Mouse (Mus musculus): ENCODE results near the gene Amz2. TPM values are rescaled to one million over a fixed set of nuclear protein-coding genes. Genes with fewer than 3 reads are reported as not detected.
A peak's percentile ranks its signal among the peaks of the same experiment; 100 is the strongest.

The Amz2 gene
- 46.8 and 49.0 TPM in 2 replicates for polyA plus RNA-seq (2014; fragmentation: Nextera tagmentation; extraction: Ambion mirVana)

- Histone ChIP-seq H3K4me1 (ENCODE audit: control insufficient read depth, insufficient read depth, low read length) (peaks cover 7% of the 10 kb centered on the region), H3K4me3 (ENCODE audit: low read depth, low read length) (peak within 1 kb of the TSS; percentile 48), H3K27ac (ENCODE audit: low read depth, low read length) (peak within 1 kb of the TSS; percentile 71), H3K4me2 (peak within 1 kb of the TSS; percentile 60), H3K36me3 (ENCODE audit: control insufficient read depth, insufficient read depth, low read length) (peaks cover 6% of the 10 kb centered on the region; the same call in 1 of the 2 replicates), H3K27me3 (ENCODE audit: control insufficient read depth, insufficient read depth, low read length) (no peaks in the 10 kb centered on the region), H3K9me3 (ENCODE audit: control insufficient read depth, low read length) (no peaks in the 10 kb centered on the region), H3K9ac (ENCODE audit: low read length) (peak within 1 kb of the TSS; percentile 65)
- DNase-seq (ENCODE audit: low spot score, missing footprints): peak; percentile 100
- ATAC-seq (ENCODE audit: low FRiP score): peak; percentile 97
- WGBS: 1% methylated on average over 65 of the region's 65 CpGs
Measured at GRCm38 (mm10) chr11:109425392-109426271, at the start of gene Amz2. Amz2 (plus strand) TSS chr11:109425946.

GRCm38 (mm10) chr11:109376484-109377143, 49.1 kb upstream of the Amz2 start:
- WGBS: 60% methylated on average over 7 of the region's 7 CpGs
- ATAC-seq (ENCODE audit: low FRiP score) (no peak), DNase-seq (ENCODE audit: low spot score, missing footprints) (no peak)
- peaks cover 2% of the 10 kb centered on the region; the same call in 1 of the 2 replicates for H3K36me3 ChIP-seq (ENCODE audit: control insufficient read depth, insufficient read depth, low read length)
- no peaks in the 10 kb centered on the region; the same call in none of the 2 replicates for H3K4me1 ChIP-seq (ENCODE audit: control insufficient read depth, insufficient read depth, low read length)
- H3K4me3 ChIP-seq (ENCODE audit: low read depth, low read length): no peak overlapping the region
- H3K9me3 ChIP-seq (ENCODE audit: control insufficient read depth, low read length): no peaks in the 10 kb centered on the region
- H3K4me2 ChIP-seq: no peak overlapping the region
- H3K9ac ChIP-seq (ENCODE audit: low read length): no peak overlapping the region
- H3K27ac ChIP-seq (ENCODE audit: low read depth, low read length): no peak overlapping the region
- H3K27me3 ChIP-seq (ENCODE audit: control insufficient read depth, insufficient read depth, low read length): no peaks in the 10 kb centered on the region

- WGBS: 74% methylated on average over 10 of the region's 10 CpGs
- Histone ChIP-seq H3K4me2 (no peak overlapping the region), H3K9ac (ENCODE audit: low read length) (no peak overlapping the region), H3K27me3 (ENCODE audit: control insufficient read depth, insufficient read depth, low read length) (no peaks in the 10 kb centered on the region), H3K9me3 (ENCODE audit: control insufficient read depth, low read length) (no peaks in the 10 kb centered on the region), H3K4me1 (ENCODE audit: control insufficient read depth, insufficient read depth, low read length) (no peaks in the 10 kb centered on the region; the same call in none of the 2 replicates), H3K36me3 (ENCODE audit: control insufficient read depth, insufficient read depth, low read length) (peaks cover 2% of the 10 kb centered on the region; the same call in 1 of the 2 replicates), H3K27ac (ENCODE audit: low read depth, low read length) (no peak overlapping the region), H3K4me3 (ENCODE audit: low read depth, low read length) (no peak overlapping the region)
- ATAC-seq (ENCODE audit: low FRiP score) (peak; percentile 59; the same call in 1 of the 2 replicates), DNase-seq (ENCODE audit: low spot score, missing footprints) (no peak)
Measured at GRCm38 (mm10) chr11:109377477-109377876, 48.3 kb upstream of the Amz2 start.

- DNase-seq (ENCODE audit: low spot score, missing footprints) (no peak), ATAC-seq (ENCODE audit: low FRiP score) (no peak)
- no peaks in the 10 kb centered on the region; the same call in none of the 2 replicates for H3K4me1 ChIP-seq (ENCODE audit: control insufficient read depth, insufficient read depth, low read length)
- peaks cover 2% of the 10 kb centered on the region; the same call in 1 of the 2 replicates for H3K36me3 ChIP-seq (ENCODE audit: control insufficient read depth, insufficient read depth, low read length)
- 72% methylated on average over 7 of the region's 7 CpGs for WGBS
- H3K9ac ChIP-seq (ENCODE audit: low read length): no peak overlapping the region
- no peak overlapping the region for H3K4me2 ChIP-seq
- no peaks in the 10 kb centered on the region for H3K9me3 ChIP-seq (ENCODE audit: control insufficient read depth, low read length)
- no peak overlapping the region for H3K27ac ChIP-seq (ENCODE audit: low read depth, low read length)
- no peaks in the 10 kb centered on the region for H3K27me3 ChIP-seq (ENCODE audit: control insufficient read depth, insufficient read depth, low read length)
- H3K4me3 ChIP-seq (ENCODE audit: low read depth, low read length): no peak overlapping the region
Measured at GRCm38 (mm10) chr11:109378051-109378450, 47.7 kb upstream of the Amz2 start.

- H3K4me2 ChIP-seq: no peak overlapping the region
- no peak overlapping the region for H3K9ac ChIP-seq (ENCODE audit: low read length)
- no peaks in the 10 kb centered on the region for H3K36me3 ChIP-seq (ENCODE audit: control insufficient read depth, insufficient read depth, low read length)
- ATAC-seq (ENCODE audit: low FRiP score) (no peak), DNase-seq (ENCODE audit: low spot score, missing footprints) (no peak)
- no peak overlapping the region for H3K4me3 ChIP-seq (ENCODE audit: low read depth, low read length)
- H3K27me3 ChIP-seq (ENCODE audit: control insufficient read depth, insufficient read depth, low read length): no peaks in the 10 kb centered on the region
- 87% methylated on average over 5 of the region's 5 CpGs for WGBS
- H3K9me3 ChIP-seq (ENCODE audit: control insufficient read depth, low read length): no peaks in the 10 kb centered on the region
- no peak overlapping the region for H3K27ac ChIP-seq (ENCODE audit: low read depth, low read length)
- H3K4me1 ChIP-seq (ENCODE audit: control insufficient read depth, insufficient read depth, low read length): no peaks in the 10 kb centered on the region; the same call in none of the 2 replicates
Measured at GRCm38 (mm10) chr11:109380662-109381061, 45.1 kb upstream of the Amz2 start.

- H3K27me3 ChIP-seq (ENCODE audit: control insufficient read depth, insufficient read depth, low read length): no peaks in the 10 kb centered on the region
- H3K4me1 ChIP-seq (ENCODE audit: control insufficient read depth, insufficient read depth, low read length): no peaks in the 10 kb centered on the region
- 94% methylated on average over 8 of the region's 8 CpGs for WGBS
- H3K9ac ChIP-seq (ENCODE audit: low read length): no peak overlapping the region
- DNase-seq (ENCODE audit: low spot score, missing footprints) (no peak), ATAC-seq (ENCODE audit: low FRiP score) (no peak)
- no peak overlapping the region for H3K4me2 ChIP-seq
- no peaks in the 10 kb centered on the region for H3K36me3 ChIP-seq (ENCODE audit: control insufficient read depth, insufficient read depth, low read length)
- H3K4me3 ChIP-seq (ENCODE audit: low read depth, low read length): no peak overlapping the region
- H3K9me3 ChIP-seq (ENCODE audit: control insufficient read depth, low read length): no peaks in the 10 kb centered on the region
- H3K27ac ChIP-seq (ENCODE audit: low read depth, low read length): no peak overlapping the region
Measured at GRCm38 (mm10) chr11:109385296-109385695, 40.5 kb upstream of the Amz2 start.

DNA sequence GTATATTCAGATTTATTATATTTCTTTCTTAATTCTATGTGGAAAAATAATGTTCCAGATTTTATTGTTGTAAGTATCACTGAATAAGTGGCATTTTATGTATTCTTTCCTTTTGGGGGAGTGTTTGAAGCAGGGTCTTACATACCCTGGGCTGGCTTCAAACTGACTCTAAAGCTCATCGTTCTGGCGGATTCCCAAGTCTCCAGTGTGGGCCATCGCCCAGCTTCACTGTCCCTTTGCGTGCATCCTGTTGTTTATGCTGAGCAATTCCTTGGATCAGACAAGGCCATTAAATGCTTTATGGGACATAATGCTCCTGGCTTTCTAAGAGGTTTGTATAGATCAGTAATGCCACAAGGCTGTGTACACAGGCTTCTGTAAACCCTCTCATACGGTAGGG, 36.7 kb upstream of the Amz2 start:
- Histone ChIP-seq H3K9ac (ENCODE audit: low read length) (no peak overlapping the region), H3K4me1 (ENCODE audit: control insufficient read depth, insufficient read depth, low read length) (no peaks in the 10 kb centered on the region), H3K4me2 (no peak overlapping the region), H3K9me3 (ENCODE audit: control insufficient read depth, low read length) (no peaks in the 10 kb centered on the region), H3K27ac (ENCODE audit: low read depth, low read length) (no peak overlapping the region), H3K27me3 (ENCODE audit: control insufficient read depth, insufficient read depth, low read length) (no peaks in the 10 kb centered on the region), H3K4me3 (ENCODE audit: low read depth, low read length) (no peak overlapping the region), H3K36me3 (ENCODE audit: control insufficient read depth, insufficient read depth, low read length) (no peaks in the 10 kb centered on the region)
- DNase-seq (ENCODE audit: low spot score, missing footprints) (no peak), ATAC-seq (ENCODE audit: low FRiP score) (no peak)
- WGBS: 93% methylated on average over 5 of the region's 5 CpGs

- no peaks in the 10 kb centered on the region; the same call in 1 of the 2 replicates for H3K36me3 ChIP-seq (ENCODE audit: control insufficient read depth, insufficient read depth, low read length)
- no peak overlapping the region for H3K4me3 ChIP-seq (ENCODE audit: low read depth, low read length)
- H3K27me3 ChIP-seq (ENCODE audit: control insufficient read depth, insufficient read depth, low read length): no peaks in the 10 kb centered on the region
- no peak overlapping the region for H3K9ac ChIP-seq (ENCODE audit: low read length)
- no peak overlapping the region for H3K27ac ChIP-seq (ENCODE audit: low read depth, low read length)
- no peak for DNase-seq (ENCODE audit: low spot score, missing footprints)
- H3K4me1 ChIP-seq (ENCODE audit: control insufficient read depth, insufficient read depth, low read length): no peaks in the 10 kb centered on the region
- WGBS: 87% methylated on average over 7 of the region's 7 CpGs
- ATAC-seq (ENCODE audit: low FRiP score): no peak
- H3K9me3 ChIP-seq (ENCODE audit: control insufficient read depth, low read length): no peaks in the 10 kb centered on the region
- H3K4me2 ChIP-seq: no peak overlapping the region
Measured at GRCm38 (mm10) chr11:109391200-109391599, 34.5 kb upstream of the Amz2 start.

- Histone ChIP-seq H3K27me3 (ENCODE audit: control insufficient read depth, insufficient read depth, low read length) (no peaks in the 10 kb centered on the region), H3K36me3 (ENCODE audit: control insufficient read depth, insufficient read depth, low read length) (no peaks in the 10 kb centered on the region; the same call in 1 of the 2 replicates), H3K4me2 (no peak overlapping the region), H3K4me1 (ENCODE audit: control insufficient read depth, insufficient read depth, low read length) (no peaks in the 10 kb centered on the region), H3K9me3 (ENCODE audit: control insufficient read depth, low read length) (no peaks in the 10 kb centered on the region), H3K27ac (ENCODE audit: low read depth, low read length) (no peak overlapping the region), H3K4me3 (ENCODE audit: low read depth, low read length) (no peak overlapping the region), H3K9ac (ENCODE audit: low read length) (no peak overlapping the region)
- 52% methylated on average over 7 of the region's 7 CpGs for WGBS
- DNase-seq (ENCODE audit: low spot score, missing footprints) (no peak), ATAC-seq (ENCODE audit: low FRiP score) (no peak)
Measured at GRCm38 (mm10) chr11:109391760-109392159, 34.0 kb upstream of the Amz2 start.
